21 mouse cellular contexts compared by ENCODE assay signal in the genomic region with DNA sequence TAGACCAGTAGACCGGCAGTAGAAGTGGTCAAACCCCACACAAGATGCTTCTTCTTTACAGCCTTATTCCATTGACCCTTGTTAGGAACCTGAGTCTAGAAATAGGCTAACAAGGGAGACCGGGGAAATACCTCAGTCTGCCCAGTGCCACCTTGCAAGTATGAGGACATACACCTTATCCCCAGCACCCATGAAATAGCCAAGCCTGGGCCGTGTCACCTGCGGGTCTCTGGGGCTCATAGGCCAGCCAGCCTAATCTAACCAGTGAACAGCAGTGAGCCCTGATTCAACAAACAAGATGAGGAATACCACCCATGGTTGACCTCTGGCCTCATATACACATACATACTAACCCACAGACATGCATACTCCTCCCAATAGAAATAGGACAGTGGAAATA.
DNase-seq lines count a peak whose midpoint lies in the region; ATAC-seq lines count a peak whose summit lies in the region.
"Had no signal": no experiment of that assay in that cellular context is flagged by ENCODE, and none has a peak within 500 bp of the region (broad histone marks: within the 10 kb centered on the region; RNA-seq: fewer than 3 reads in every experiment).

No protein-coding gene starts in this region.

- no peaks in the 10 kb centered on the region for H3K9me3 ChIP-seq in forebrain, embryonic 16.5 days (ENCODE audit: control insufficient read depth, low read length)
- no peaks in the 10 kb centered on the region for H3K9me3 ChIP-seq in forebrain, embryonic 11.5 days (ENCODE audit: control insufficient read depth, low read length)
- no peaks in the 10 kb centered on the region for H3K9me3 ChIP-seq in hindbrain, embryonic 13.5 days
- no peaks in the 10 kb centered on the region for H3K9me3 ChIP-seq in hindbrain, embryonic 10.5 days
- H3K9me3 ChIP-seq in neural tube, embryonic 13.5 days, result no peaks in the 10 kb centered on the region
- H3K9me3 ChIP-seq in neural tube, embryonic 15.5 days (replicated peaks), result no peaks in the 10 kb centered on the region
- H3K9me3 ChIP-seq: embryonic facial prominence, embryonic 10.5 days; embryonic facial prominence, embryonic 12.5 days; forebrain, embryonic 10.5 days; forebrain, embryonic 15.5 days had no signal

- H3K27ac ChIP-seq in forebrain, embryonic 16.5 days (ENCODE audit: low read length), result no peak overlapping the region
- H3K27ac ChIP-seq in forebrain, embryonic 11.5 days (ENCODE audit: low read depth, low read length), result no peak overlapping the region
- peak overlapping the region; percentile 40; the same call in 1 of the 2 replicates for H3K27ac ChIP-seq in hindbrain, embryonic 13.5 days
- H3K27ac ChIP-seq in hindbrain, embryonic 10.5 days, result no peak overlapping the region
- H3K27ac ChIP-seq in neural tube, embryonic 13.5 days (replicated peaks), result 0 out of 2 replicates have a peak overlapping the region, but pooled peaks have one; percentile 38
- H3K27ac ChIP-seq in neural tube, embryonic 15.5 days (replicated peaks), result no peak overlapping the region
- H3K27ac ChIP-seq: embryonic facial prominence, embryonic 10.5 days; embryonic facial prominence, embryonic 12.5 days; forebrain, embryonic 10.5 days; forebrain, embryonic 15.5 days had no signal

- 0 out of 2 replicates have a peak, but pooled peaks have one; percentile 14 for ATAC-seq in forebrain, embryonic 16.5 days
- no peak for ATAC-seq in forebrain, embryonic 11.5 days (replicated peaks; ENCODE audit: low FRiP score)
- ATAC-seq in hindbrain, embryonic 13.5 days (ENCODE audit: low FRiP score), result peak; percentile 38
- peak; percentile 54; the same call in 1 of the 2 replicates for ATAC-seq in neural tube, embryonic 13.5 days (ENCODE audit: low read depth)
- ATAC-seq in neural tube, embryonic 15.5 days (ENCODE audit: low FRiP score), result 0 out of 2 replicates have a peak, but pooled peaks have one; percentile 4
- ATAC-seq: forebrain, embryonic 15.5 days had no signal

- H3K36me3 ChIP-seq in forebrain, embryonic 16.5 days (ENCODE audit: control insufficient read depth, insufficient read depth), result no peaks in the 10 kb centered on the region
- H3K36me3 ChIP-seq in forebrain, embryonic 11.5 days (ENCODE audit: control insufficient read depth, insufficient read depth, low read length), result no peaks in the 10 kb centered on the region
- H3K36me3 ChIP-seq in hindbrain, embryonic 13.5 days, result no peaks in the 10 kb centered on the region
- no peaks in the 10 kb centered on the region for H3K36me3 ChIP-seq in hindbrain, embryonic 10.5 days
- no peaks in the 10 kb centered on the region for H3K36me3 ChIP-seq in neural tube, embryonic 13.5 days
- H3K36me3 ChIP-seq in neural tube, embryonic 15.5 days, result no peaks in the 10 kb centered on the region
- H3K36me3 ChIP-seq: embryonic facial prominence, embryonic 10.5 days; embryonic facial prominence, embryonic 12.5 days; forebrain, embryonic 10.5 days; forebrain, embryonic 15.5 days had no signal

- no peaks in the 10 kb centered on the region for H3K27me3 ChIP-seq in forebrain, embryonic 16.5 days (replicated peaks; ENCODE audit: control insufficient read depth, insufficient read depth, low read length)
- H3K27me3 ChIP-seq in forebrain, embryonic 11.5 days (ENCODE audit: control insufficient read depth, insufficient read depth, low read length), result no peaks in the 10 kb centered on the region
- H3K27me3 ChIP-seq in hindbrain, embryonic 13.5 days, result no peaks in the 10 kb centered on the region; the same call in 1 of the 2 replicates
- no peaks in the 10 kb centered on the region for H3K27me3 ChIP-seq in hindbrain, embryonic 10.5 days (ENCODE audit: insufficient read depth, poor library complexity, severe bottlenecking)
- no peaks in the 10 kb centered on the region for H3K27me3 ChIP-seq in neural tube, embryonic 13.5 days
- H3K27me3 ChIP-seq in neural tube, embryonic 15.5 days (replicated peaks), result no peaks in the 10 kb centered on the region
- H3K27me3 ChIP-seq: embryonic facial prominence, embryonic 12.5 days; forebrain, embryonic 15.5 days had no signal

- 84% methylated on average over 4 of the region's 4 CpGs for WGBS in forebrain, embryonic 16.5 days
- 95% methylated on average over 4 of the region's 4 CpGs for WGBS in forebrain, embryonic 11.5 days
- 96% methylated on average over 4 of the region's 4 CpGs for WGBS in hindbrain, embryonic 13.5 days
- WGBS in hindbrain, embryonic 10.5 days, result 94% methylated on average over 4 of the region's 4 CpGs
- 95% methylated on average over 4 of the region's 4 CpGs for WGBS in neural tube, embryonic 13.5 days
- WGBS in neural tube, embryonic 15.5 days, result 92% methylated on average over 4 of the region's 4 CpGs

- no peak overlapping the region for H3K4me2 ChIP-seq in forebrain, embryonic 16.5 days (ENCODE audit: low read length)
- no peak overlapping the region for H3K4me2 ChIP-seq in forebrain, embryonic 11.5 days (ENCODE audit: low read depth, low read length, severe bottlenecking)
- no peak overlapping the region for H3K4me2 ChIP-seq in hindbrain, embryonic 13.5 days
- H3K4me2 ChIP-seq in neural tube, embryonic 13.5 days, result no peak overlapping the region
- H3K4me2 ChIP-seq in neural tube, embryonic 15.5 days, result no peak overlapping the region
- H3K4me2 ChIP-seq: embryonic facial prominence, embryonic 12.5 days; forebrain, embryonic 15.5 days had no signal

- no peak overlapping the region for H3K9ac ChIP-seq in forebrain, embryonic 16.5 days (replicated peaks; ENCODE audit: low read depth, low read length)
- no peak overlapping the region for H3K9ac ChIP-seq in forebrain, embryonic 11.5 days (ENCODE audit: low read length)
- H3K9ac ChIP-seq in hindbrain, embryonic 13.5 days, result no peak overlapping the region
- H3K9ac ChIP-seq in neural tube, embryonic 13.5 days, result no peak overlapping the region
- no peak overlapping the region for H3K9ac ChIP-seq in neural tube, embryonic 15.5 days (replicated peaks)
- H3K9ac ChIP-seq: embryonic facial prominence, embryonic 12.5 days; forebrain, embryonic 15.5 days had no signal

- H3K4me1 ChIP-seq in forebrain, embryonic 16.5 days (replicated peaks; ENCODE audit: control insufficient read depth, insufficient read depth, low read length), result peaks cover 14% of the 10 kb centered on the region
- H3K4me1 ChIP-seq in forebrain, embryonic 11.5 days (replicated peaks; ENCODE audit: control insufficient read depth, insufficient read depth, low read length), result no peaks in the 10 kb centered on the region
- H3K4me1 ChIP-seq in hindbrain, embryonic 13.5 days (replicated peaks), result peaks cover 27% of the 10 kb centered on the region
- H3K4me1 ChIP-seq in hindbrain, embryonic 10.5 days (replicated peaks), result peaks cover 18% of the 10 kb centered on the region
- peaks cover 20% of the 10 kb centered on the region; the same call in 1 of the 2 replicates for H3K4me1 ChIP-seq in neural tube, embryonic 13.5 days (replicated peaks)
- H3K4me1 ChIP-seq in neural tube, embryonic 15.5 days, result peaks cover 11% of the 10 kb centered on the region
- H3K4me1 ChIP-seq: embryonic facial prominence, embryonic 12.5 days had no signal

- no peak for DNase-seq in forebrain, embryonic 11.5 days (ENCODE audit: low spot score)
- no peak for DNase-seq in hindbrain, embryonic 10.5 days (ENCODE audit: low spot score)
- DNase-seq in neural tube, embryonic 10.5 days (ENCODE audit: extremely low spot score, low spot score), result no peak
- no peak for DNase-seq in testis, postnatal 14 days (ENCODE audit: low spot score)
- DNase-seq: adrenal gland, adult 2 months; adrenal gland, postnatal 10 days; adrenal gland, postnatal 25 days; cerebellum, adult 11-12 months; cerebellum, adult 2 months; cerebellum, adult 9-10 months; cerebellum, postnatal 10 days; cerebellum, postnatal 25 days had no signal

- no peak overlapping the region for H3K4me3 ChIP-seq in forebrain, embryonic 16.5 days (replicated peaks; ENCODE audit: low read length)
- no peak overlapping the region for H3K4me3 ChIP-seq in forebrain, embryonic 11.5 days (ENCODE audit: low read depth, low read length)
- no peak overlapping the region for H3K4me3 ChIP-seq in hindbrain, embryonic 13.5 days
- H3K4me3 ChIP-seq in hindbrain, embryonic 10.5 days, result no peak overlapping the region
- H3K4me3 ChIP-seq in neural tube, embryonic 13.5 days, result no peak overlapping the region
- H3K4me3 ChIP-seq in neural tube, embryonic 15.5 days (replicated peaks), result no peak overlapping the region
- H3K4me3 ChIP-seq: embryonic facial prominence, embryonic 10.5 days; embryonic facial prominence, embryonic 12.5 days; erythroblast, embryonic 14.5 days; forebrain, embryonic 10.5 days; forebrain, embryonic 15.5 days had no signal

Comparison
In these comparisons a context has a peak if more than half of its experiments do, and no peak if none do; other contexts are left out.
1. H3K27ac ChIP-seq: peak in hindbrain, embryonic 13.5 days (single experiment) and neural tube, embryonic 13.5 days (single experiment); none in forebrain, embryonic 16.5 days (single experiment), forebrain, embryonic 11.5 days (single experiment), hindbrain, embryonic 10.5 days (single experiment) and neural tube, embryonic 15.5 days (single experiment).